10 mouse cellular contexts compared by ENCODE assay signal in genomic region chr19:43760504-43760903, GRCm38 (mm10). TPM values are rescaled to one million over a fixed set of nuclear protein-coding genes. Genes with fewer than 3 reads are reported as not detected.
DNase-seq lines count a peak whose midpoint lies in the region; ATAC-seq and TF ChIP-seq lines count a peak whose summit lies in the region.
"Had no signal": no experiment of that assay in that cellular context is flagged by ENCODE, and none has a peak within 500 bp of the region (broad histone marks: within the 10 kb centered on the region; RNA-seq: fewer than 3 reads in every experiment).

No protein-coding gene starts in this region.

- no peak overlapping the region for H3K4me3 ChIP-seq in midbrain, embryonic 11.5 days (ENCODE audit: low read depth, low read length)
- no peak overlapping the region for H3K4me3 ChIP-seq in midbrain, embryonic 16.5 days (ENCODE audit: low read depth, low read length)
- no peak overlapping the region for H3K4me3 ChIP-seq in midbrain, postnatal 0 days (ENCODE audit: low read depth, low read length)
- H3K4me3 ChIP-seq: heart, embryonic 13.5 days; neural tube, embryonic 13.5 days had no signal

- intact Hi-C loops in gastrocnemius, postnatal 14 days (cut with DNase I; ENCODE audit: low total_unique reads) = loop anchor here (5.0 kb wide), 1 partner anchor 128 kb away; no protein-coding TSS in a partner anchor

- H3K9me3 ChIP-seq in midbrain, embryonic 11.5 days (ENCODE audit: control insufficient read depth, low read length) = no peaks in the 10 kb centered on the region
- no peaks in the 10 kb centered on the region for H3K9me3 ChIP-seq in midbrain, embryonic 16.5 days (replicated peaks; ENCODE audit: control insufficient read depth, low read length, poor library complexity, severe bottlenecking)
- H3K9me3 ChIP-seq in midbrain, postnatal 0 days (ENCODE audit: low read length) = no peaks in the 10 kb centered on the region
- H3K9me3 ChIP-seq: heart, embryonic 13.5 days; neural tube, embryonic 13.5 days had no signal

- H3K9ac ChIP-seq in midbrain, embryonic 11.5 days (ENCODE audit: low read length) = no peak overlapping the region
- H3K9ac ChIP-seq in midbrain, embryonic 16.5 days (ENCODE audit: low read depth, low read length) = no peak overlapping the region
- no peak overlapping the region for H3K9ac ChIP-seq in midbrain, postnatal 0 days (replicated peaks; ENCODE audit: low read length, poor library complexity, severe bottlenecking)
- H3K9ac ChIP-seq: heart, embryonic 13.5 days; neural tube, embryonic 13.5 days had no signal

- no peaks in the 10 kb centered on the region for H3K36me3 ChIP-seq in midbrain, embryonic 11.5 days (ENCODE audit: control insufficient read depth, insufficient read depth, low read length)
- no peaks in the 10 kb centered on the region for H3K36me3 ChIP-seq in midbrain, embryonic 16.5 days (ENCODE audit: control insufficient read depth, insufficient read depth, low read length)
- no peaks in the 10 kb centered on the region for H3K36me3 ChIP-seq in midbrain, postnatal 0 days (ENCODE audit: insufficient read depth, low read length)
- H3K36me3 ChIP-seq: neural tube, embryonic 13.5 days had no signal

- no peaks in the 10 kb centered on the region for H3K27me3 ChIP-seq in midbrain, embryonic 11.5 days (ENCODE audit: control insufficient read depth, insufficient read depth, low read length)
- no peaks in the 10 kb centered on the region for H3K27me3 ChIP-seq in midbrain, embryonic 16.5 days (ENCODE audit: control insufficient read depth, insufficient read depth, low read depth, low read length)
- H3K27me3 ChIP-seq in midbrain, postnatal 0 days (ENCODE audit: insufficient read depth, low read length) = no peaks in the 10 kb centered on the region
- H3K27me3 ChIP-seq: heart, embryonic 13.5 days; neural tube, embryonic 13.5 days had no signal

- 28% methylated on average over 6 of the region's 6 CpGs for WGBS in midbrain, embryonic 11.5 days
- WGBS in midbrain, embryonic 16.5 days = 22% methylated on average over 6 of the region's 6 CpGs
- whole genome bisulfite sequencing in midbrain, postnatal 0 days = 21% methylated on average over 6 of the region's 6 CpGs

- no peak overlapping the region for H3K27ac ChIP-seq in midbrain, embryonic 11.5 days (ENCODE audit: low read depth, low read length)
- H3K27ac ChIP-seq in midbrain, embryonic 16.5 days (ENCODE audit: low read length) = no peak overlapping the region
- H3K27ac ChIP-seq in midbrain, postnatal 0 days (ENCODE audit: low read depth, low read length) = no peak overlapping the region
- H3K27ac ChIP-seq: heart, embryonic 13.5 days; neural tube, embryonic 13.5 days had no signal

- peak; percentile 95 for DNase-seq in midbrain, embryonic 11.5 days (ENCODE audit: low spot score, missing footprints)
- DNase-seq in NIH3T3 (ENCODE audit: low read depth) = peak; percentile 94
- peak; percentile 67 for DNase-seq in cerebellum, adult 9-10 months
- DNase-seq in gastrocnemius, postnatal 14 days = peak; percentile 62
- peak; percentile 31 to 86 for DNase-seq in layer of hippocampus, postnatal 25 days (ENCODE audit: extremely low spot score in 1 of 2, low spot score in 1 of 2)
- DNase-seq in midbrain, postnatal 0 days (ENCODE audit: low spot score) = peak; percentile 67
- peak; percentile 85 for DNase-seq in thymus, postnatal 14 days

- peak; percentile 77 for TF ChIP-seq CTCF in midbrain, postnatal 0 days (IDR thresholded peaks at IDR 0.05)

- no peaks in the 10 kb centered on the region for H3K4me1 ChIP-seq in midbrain, embryonic 11.5 days (ENCODE audit: control insufficient read depth, insufficient read depth, low read length)
- no peaks in the 10 kb centered on the region for H3K4me1 ChIP-seq in midbrain, embryonic 16.5 days (ENCODE audit: control insufficient read depth, insufficient read depth, low read length)
- H3K4me1 ChIP-seq in midbrain, postnatal 0 days (ENCODE audit: insufficient read depth, low read length) = no peaks in the 10 kb centered on the region
- H3K4me1 ChIP-seq: heart, embryonic 13.5 days; neural tube, embryonic 13.5 days had no signal

- no peak overlapping the region for H3K4me2 ChIP-seq in midbrain, embryonic 11.5 days
- H3K4me2 ChIP-seq in midbrain, embryonic 16.5 days (ENCODE audit: low read length) = no peak overlapping the region
- no peak overlapping the region for H3K4me2 ChIP-seq in midbrain, postnatal 0 days (ENCODE audit: low read depth, low read length, poor library complexity, severe bottlenecking)
- H3K4me2 ChIP-seq: heart, embryonic 13.5 days; neural tube, embryonic 13.5 days had no signal

- ATAC-seq in midbrain, embryonic 11.5 days (ENCODE audit: low FRiP score) = no peak
- no peak for ATAC-seq in midbrain, embryonic 16.5 days
- ATAC-seq in midbrain, postnatal 0 days (ENCODE audit: low FRiP score) = no peak

RNA-seq across cellular contexts. Expression of gene Cox15, which starts 7.7 kb away (rescaled TPM):
- polyA plus RNA-seq in midbrain, embryonic 11.5 days (2014; fragmentation: Nextera tagmentation; extraction: Ambion mirVana) = 8.2 and 9.3 TPM in 2 replicates
- polyA plus RNA-seq in midbrain, embryonic 16.5 days (2015; fragmentation: Nextera tagmentation; extraction: Ambion mirVana) = 13.1 and 14.4 TPM in 2 replicates
- 10 to 100 TPM; 26.0 to 32.6 TPM for total RNA-seq in gastrocnemius, postnatal 14 days (2021)
- 10 to 100 TPM; 15.5 to 19.5 TPM for total RNA-seq in layer of hippocampus, postnatal 25 days (2021)
- 22.3 and 32.7 TPM in 2 replicates for total RNA-seq in midbrain, postnatal 0 days (2014; rRNA removed)
- polyA plus RNA-seq in midbrain, postnatal 0 days (2015; fragmentation: Nextera tagmentation; extraction: Ambion mirVana) = 9.4 and 10.6 TPM in 2 replicates

RNA-seq across cellular contexts. Expression of gene Cutc, which starts 7.7 kb away (rescaled TPM):
- 11.6 and 12.8 TPM in 2 replicates for polyA plus RNA-seq in midbrain, embryonic 11.5 days (2014; fragmentation: Nextera tagmentation; extraction: Ambion mirVana)
- 6.7 and 7.5 TPM in 2 replicates for polyA plus RNA-seq in midbrain, embryonic 16.5 days (2015; fragmentation: Nextera tagmentation; extraction: Ambion mirVana)
- total RNA-seq in gastrocnemius, postnatal 14 days (2021) = 10 to 100 TPM; 10.6 to 12.5 TPM
- total RNA-seq in layer of hippocampus, postnatal 25 days (2021) = 1 to 10 TPM; 6.0 to 7.1 TPM
- total RNA-seq in midbrain, postnatal 0 days (2014; rRNA removed) = 2.7 and 5.2 TPM in 2 replicates
- polyA plus RNA-seq in midbrain, postnatal 0 days (2015; fragmentation: Nextera tagmentation; extraction: Ambion mirVana) = 7.8 and 8.0 TPM in 2 replicates

RNA-seq across cellular contexts. Expression of gene Abcc2, which starts 21.5 kb away (rescaled TPM):
- polyA plus RNA-seq in midbrain, embryonic 11.5 days (2014; fragmentation: Nextera tagmentation; extraction: Ambion mirVana) = not detected in 2 replicates
- 0.04 and 0.11 TPM in 2 replicates for polyA plus RNA-seq in midbrain, embryonic 16.5 days (2015; fragmentation: Nextera tagmentation; extraction: Ambion mirVana)
- not detected for total RNA-seq in gastrocnemius, postnatal 14 days (2021)
- total RNA-seq in layer of hippocampus, postnatal 25 days (2021) = under 1 TPM; 0.05 to 0.52 TPM
- 0.09 and 0.22 TPM in 2 replicates for total RNA-seq in midbrain, postnatal 0 days (2014; rRNA removed)
- 0.07 and 0.11 TPM in 2 replicates for polyA plus RNA-seq in midbrain, postnatal 0 days (2015; fragmentation: Nextera tagmentation; extraction: Ambion mirVana)
- polyA plus RNA-seq: heart, embryonic 13.5 days had no signal
